Mouse (Mus musculus) brain, embryonic 14.5 days (tissue): ENCODE measurements at regions not wholly inside any gene's neighbourhood (a gene's known extent, or its start where the extent isn't known, plus 50 kb on each side); places are given as distances from the start of the nearest gene placed in this dataset.

Source experiments
- CTCF ChIP-seq: fragments of 200-500 bp; IDR thresholded peaks from 2 replicates; pipeline ENCODE4 v1.5.1; 2012; ENCODE audit warnings: inconsistent platforms, mild to moderate bottlenecking, moderate library complexity, borderline replicate concordance; ENCODE audit not compliant: insufficient read depth, insufficient read length; ENCODE audit errors: extremely low read depth
- POLR2A ChIP-seq: fragments of 200-500 bp; IDR thresholded peaks from 2 replicates; pipeline ENCODE4 v1.6.1; 2012; ENCODE audit warnings: mild to moderate bottlenecking, inconsistent platforms, borderline replicate concordance; ENCODE audit not compliant: poor library complexity, insufficient read depth, insufficient read length, severe bottlenecking; ENCODE audit errors: extremely low read depth

GRCm38 (mm10) chr13:31710681-31711080 is 85.1 kb downstream of the Foxf2 start:
- no peak for TF ChIP-seq POLR2A
- no peak for TF ChIP-seq CTCF
